Mouse (Mus musculus) thymus, adult 18-20 months (tissue): ENCODE results near the gene Zfp91.
A peak's percentile ranks its signal among the peaks of the same experiment; 100 is the strongest.
"Not testable (repeated sequence)": the region's sequence is repeated elsewhere in the genome, so short reads cannot be mapped to it uniquely, and the experiment has no call there.

ENCODE experiments used
- DNase-seq, 2 experiments: peaks; one replicate each; pipeline ENCODE4 v3.0.0; 2022; ENCODE audit warnings: mixed read lengths in 2 of 2

Zfp91 gene

DNA sequence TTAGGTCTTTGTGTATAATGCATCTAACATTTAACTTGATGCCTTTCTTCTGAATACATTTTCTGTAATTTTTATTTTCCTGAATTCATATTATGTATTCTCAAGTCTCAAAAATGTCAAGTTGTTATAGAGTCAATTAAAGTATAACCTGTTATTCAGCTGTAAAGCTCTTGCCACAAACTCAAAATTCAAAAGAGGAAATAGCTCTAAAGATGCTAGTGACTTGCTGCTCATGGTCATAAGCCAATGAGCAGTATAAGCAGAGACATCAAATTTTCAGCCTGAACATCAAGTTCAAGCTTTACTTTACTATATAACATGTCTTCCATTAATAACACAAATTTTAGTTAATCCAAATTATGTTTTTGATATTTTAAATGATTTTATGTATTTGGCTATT lies 3.6 kb downstream of the Zfp91 start:
- no peak for DNase-seq

DNA sequence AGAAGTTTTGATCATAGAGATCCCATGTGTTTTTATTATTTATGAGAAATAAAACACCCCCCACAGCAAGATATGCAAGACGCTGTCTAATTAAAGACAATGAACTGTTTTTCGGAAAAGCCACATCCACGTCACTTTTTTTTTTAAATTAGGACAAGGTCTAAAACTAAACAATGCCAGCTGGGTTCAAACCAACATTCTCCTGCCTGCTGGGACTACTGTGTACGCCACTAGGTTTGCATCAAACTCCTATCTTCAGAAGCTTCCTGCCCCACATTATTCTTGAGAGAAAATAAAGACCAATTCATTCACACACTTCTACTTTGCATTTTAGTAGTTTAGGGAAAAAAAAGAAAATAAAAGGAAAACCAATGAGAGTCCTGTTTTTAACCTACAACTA lies 8.2 kb downstream of the Zfp91 start:
- DNase-seq, result no peak

GRCm38 (mm10) chr19:12786803-12787395 lies 9.0 kb downstream of the Zfp91 start:
- no peak for DNase-seq

- no peak for DNase-seq
Observed at GRCm38 (mm10) chr19:12780437-12780836, 15.5 kb downstream of the Zfp91 start.

GRCm38 (mm10) chr19:12770888-12771287 lies 25.0 kb downstream of the Zfp91 start:
- no peak for DNase-seq

GRCm38 (mm10) chr19:12765308-12765707 lies 30.6 kb downstream of the Zfp91 start, which contains the start of gene Cntf:
TSS of gene Cntf (minus strand) at chr19:12765632.
- no peak for DNase-seq

- DNase-seq, result peak in 1 of 2 experiments; percentile 10
Observed at GRCm38 (mm10) chr19:12762212-12763130, 33.5 kb downstream of the Zfp91 start.

DNA sequence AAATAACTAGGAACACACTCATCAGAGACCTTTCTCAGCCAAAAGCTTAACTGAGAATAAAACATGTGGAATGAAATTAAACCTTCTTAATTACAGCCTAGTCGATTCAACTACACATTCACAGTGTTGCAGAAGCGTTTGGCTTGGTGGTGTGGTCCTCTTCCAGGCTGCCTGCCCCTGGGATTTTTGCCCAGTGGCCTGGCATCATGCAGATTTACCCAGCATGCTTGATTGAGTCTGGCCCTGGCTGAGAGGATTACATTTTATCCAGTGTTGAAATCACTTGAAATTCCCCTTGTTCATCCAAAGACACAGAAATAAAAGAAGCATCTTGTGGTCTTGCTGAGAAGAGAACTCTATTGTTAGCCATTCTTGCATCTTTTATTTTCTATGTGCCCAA lies 36.3 kb downstream of the Zfp91 start:
- no peak for DNase-seq

GRCm38 (mm10) chr19:12758936-12759478 lies 36.9 kb downstream of the Zfp91 start:
- no peak for DNase-seq

DNA sequence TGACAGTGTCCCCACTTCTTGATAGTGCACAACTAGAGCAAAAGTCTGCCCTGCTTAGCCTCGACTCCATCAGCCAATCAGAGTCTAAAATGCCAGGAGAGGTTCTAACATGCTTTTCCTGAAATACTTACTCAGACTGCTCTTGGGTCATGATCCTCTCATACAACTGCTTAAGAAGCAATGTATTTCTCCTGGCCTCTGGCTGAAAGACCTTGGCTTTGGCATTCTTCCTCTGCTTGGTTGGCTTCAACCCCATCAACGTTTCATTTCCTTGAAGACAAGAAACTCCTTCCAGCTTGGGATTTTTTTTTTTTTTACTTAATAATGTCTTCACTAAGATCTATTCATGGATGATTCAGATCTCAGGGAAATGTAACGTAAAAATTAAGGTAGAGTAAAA lies 39.6 kb downstream of the Zfp91 start:
- no peak for DNase-seq

GRCm38 (mm10) chr19:12731950-12732349 lies 64.0 kb downstream of the Zfp91 start:
- DNase-seq, result no peak

- DNase-seq, result no peak
Observed at GRCm38 (mm10) chr19:12731036-12731435, 64.9 kb downstream of the Zfp91 start.

GRCm38 (mm10) chr19:12725851-12726250 lies 70.1 kb downstream of the Zfp91 start:
- no peak for DNase-seq

DNA sequence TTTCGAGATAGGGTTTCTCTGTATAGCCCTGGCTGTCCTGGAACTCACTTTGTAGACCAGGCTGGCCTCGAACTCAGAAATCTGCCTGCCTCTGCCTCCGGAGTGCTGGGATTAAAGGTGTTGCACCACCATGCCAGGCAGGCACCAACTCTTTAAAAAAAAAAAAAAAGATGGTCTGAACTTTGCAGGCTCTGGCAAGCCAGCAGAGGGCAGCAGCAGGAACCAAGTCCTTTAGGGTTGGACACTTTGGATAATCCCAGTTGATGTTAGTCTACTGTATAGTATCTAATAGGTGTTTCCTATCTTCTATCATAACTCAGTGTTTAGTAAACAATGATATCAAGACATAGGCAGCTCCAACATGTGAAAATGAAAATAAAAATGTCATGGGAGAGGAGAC lies 73.6 kb downstream of the Zfp91 start:
- DNase-seq, result peak in 1 of 2 experiments; percentile 4

DNA sequence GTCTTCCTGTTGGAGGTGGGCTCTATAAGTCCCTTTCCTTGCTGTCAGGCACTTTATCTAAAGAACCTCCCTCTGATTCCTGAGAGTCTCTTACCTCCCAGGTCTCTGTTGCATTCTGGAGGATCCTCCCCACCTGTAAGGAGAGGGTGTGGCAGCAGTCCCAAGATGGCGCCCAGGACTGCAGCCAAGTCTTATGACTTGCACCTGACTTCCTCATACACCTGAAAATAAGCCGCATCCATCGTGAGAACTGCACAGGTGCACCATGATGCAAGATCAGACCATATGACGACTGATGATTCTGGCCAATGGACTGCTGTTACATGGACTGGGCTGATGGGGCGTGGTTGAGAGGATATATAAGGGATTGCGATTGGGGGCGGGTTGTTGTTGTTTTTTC lies 74.3 kb downstream of the Zfp91 start:
- not testable (repeated sequence) for DNase-seq

DNA sequence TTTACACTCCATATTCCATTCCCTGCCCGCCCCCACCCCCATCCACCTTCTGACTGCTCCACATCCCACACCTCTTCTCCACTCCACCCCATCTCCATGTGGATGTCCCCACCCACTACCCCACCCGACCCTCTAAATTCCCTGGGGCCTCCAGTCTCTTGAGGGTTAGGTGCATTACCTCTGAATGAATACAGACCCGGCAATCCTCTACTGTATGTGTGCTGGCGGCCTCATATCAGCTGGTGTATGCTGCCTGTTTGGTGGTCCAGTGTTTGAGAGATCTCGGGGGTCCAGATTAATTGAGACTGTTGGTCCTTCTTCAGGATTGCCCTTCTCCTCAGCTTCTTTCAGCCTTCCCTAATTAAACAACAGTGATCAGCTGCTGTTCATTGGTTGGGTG lies 75.0 kb downstream of the Zfp91 start:
- not testable (repeated sequence) for DNase-seq

GRCm38 (mm10) chr19:12720463-12720862 lies 75.5 kb downstream of the Zfp91 start:
- DNase-seq, result no peak

GRCm38 (mm10) chr19:12719189-12719588 lies 76.7 kb downstream of the Zfp91 start:
- DNase-seq, result no peak
